Mouse (Mus musculus) G1E (cell line): ENCODE measurements around the gene Glcci1. TPM values are rescaled to one million over a fixed set of nuclear protein-coding genes. Genes with fewer than 3 reads are reported as not detected.

Source experiments
- ATAC-seq: 2 replicates; pipeline ENCODE4 v1.8.0; 2016; ENCODE audit warnings: mild to moderate bottlenecking; ENCODE audit not compliant: insufficient number of reproducible peaks, poor library complexity, low FRiP score, severe bottlenecking; ENCODE audit errors: extremely low read depth
- DNase-seq: peaks from one replicate; pipeline ENCODE4 v3.0.0; 2012; ENCODE audit warnings: low spot score
- H3K27me3 ChIP-seq: 2 replicates; pipeline ENCODE4 v1.6.1; 2012; ENCODE audit warnings: mild to moderate bottlenecking, low read length, inconsistent platforms; ENCODE audit not compliant: insufficient read depth
- H3K36me3 ChIP-seq: replicated peaks from 2 replicates; pipeline ENCODE3; 2012; ENCODE audit warnings: mild to moderate bottlenecking, inconsistent platforms
- H3K4me1 ChIP-seq: 2 replicates; pipeline ENCODE4 v1.6.1; 2012; ENCODE audit warnings: low read depth, low read length, inconsistent platforms, mixed read lengths; ENCODE audit not compliant: insufficient read depth
- H3K4me3 ChIP-seq: 2 replicates; pipeline ENCODE4 v1.5.1; 2012; ENCODE audit warnings: low read depth, mild to moderate bottlenecking, inconsistent platforms, low read length, moderate library complexity, mixed read lengths
- H3K9me3 ChIP-seq: replicated peaks from 2 replicates; pipeline ENCODE4 v1.6.1; 2012; ENCODE audit warnings: inconsistent platforms
- CTCF ChIP-seq: IDR thresholded peaks from 2 replicates; pipeline ENCODE4 v1.5.1; 2012; ENCODE audit warnings: low read depth, low read length, inconsistent platforms, mixed read lengths
- GATA1 ChIP-seq: IDR thresholded peaks from 2 replicates; pipeline ENCODE4 v1.6.1; 2012; ENCODE audit warnings: borderline replicate concordance, low read length, inconsistent platforms, mixed read lengths
- GATA2 ChIP-seq: IDR thresholded peaks from 2 replicates; pipeline ENCODE4 v1.6.1; 2012; ENCODE audit warnings: low read depth, low read length, inconsistent platforms, borderline replicate concordance
- POLR2AphosphoS5 ChIP-seq: IDR thresholded peaks from 2 replicates; pipeline ENCODE4 v1.6.1; 2012; ENCODE audit warnings: low read depth, low read length, inconsistent platforms; ENCODE audit not compliant: insufficient replicate concordance
- TAL1 ChIP-seq: conservative IDR thresholded peaks from 2 replicates; pipeline ENCODE4 v1.6.1; 2012; ENCODE audit warnings: low read depth, low read length, inconsistent platforms, mixed read lengths
- polyA plus RNA-seq: library from polyadenylated mRNA; stranded (reverse); fragments of >175 nt; gene quantifications from 2 replicates; pipeline ENCODE4 v1.2.3, GENCODE M21; 2012
- total RNA-seq, 2 experiments: library from RNA; stranded (forward) in 1 of 2; stranded (reverse) in 1 of 2; fragments of 200-1000 nt in 1 of 2; fragments of >200 nt in 1 of 2; fragmentation: Nextera tagmentation in 1 of 2; gene quantifications; 2 replicates each; pipeline ENCODE4 v1.2.3; 2014 to 2017

Gene Glcci1
- total and polyA plus RNA-seq, 3 experiments = 19.0 to 85.9 (median 37.4) TPM

DNA sequence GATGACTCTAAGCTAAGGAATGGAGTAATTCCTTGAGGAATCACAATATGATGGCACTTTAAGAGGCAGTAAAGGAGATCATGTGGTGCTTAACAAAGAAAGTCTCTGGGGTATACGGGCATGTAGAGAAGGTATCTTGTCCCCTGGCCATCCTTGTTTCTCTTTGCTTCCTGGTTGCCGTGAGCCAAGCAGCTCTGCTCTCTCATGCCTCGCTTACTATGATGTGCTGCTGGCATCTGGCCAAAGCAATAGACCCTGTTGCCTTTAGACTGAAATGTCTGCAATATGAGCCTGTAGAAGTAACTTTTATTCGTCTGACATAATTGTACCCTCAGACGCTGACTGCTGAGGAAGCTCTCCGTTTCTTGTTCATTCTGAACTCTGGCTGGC, 11.5 kb upstream of the Glcci1 start:
- no peak for DNase-seq
- TF ChIP-seq GATA1 = no peak
- no peak for TF ChIP-seq TAL1
- TF ChIP-seq POLR2AphosphoS5 = no peak
- no peak for TF ChIP-seq GATA2
- no peak for TF ChIP-seq CTCF
- no peak for ATAC-seq

DNA sequence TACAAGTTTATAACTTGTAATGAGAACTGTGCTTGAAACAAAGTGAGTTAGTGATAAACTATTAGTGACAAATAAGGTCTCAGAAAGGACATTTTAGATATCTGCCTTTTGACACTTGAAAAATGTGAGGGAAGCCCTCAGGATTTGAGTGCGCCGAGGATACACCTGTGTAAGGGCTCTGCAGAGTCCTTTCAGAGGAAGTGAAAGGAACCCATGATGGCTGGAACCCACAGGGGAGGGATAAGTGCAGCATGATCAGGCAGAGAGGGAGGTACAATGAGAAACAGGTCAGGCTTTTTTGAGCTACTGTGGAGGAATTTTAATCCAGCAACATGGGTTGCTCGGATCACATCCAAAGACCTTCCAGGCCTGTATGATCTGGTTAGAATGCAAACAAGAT, 10.4 kb upstream of the Glcci1 start:
- no peak for TF ChIP-seq GATA2
- TF ChIP-seq CTCF = no peak
- TF ChIP-seq GATA1 = no peak
- TF ChIP-seq TAL1 = no peak
- TF ChIP-seq POLR2AphosphoS5 = no peak
- H3K4me1 ChIP-seq = peaks cover 27% of the 10 kb centered on the region
- no peak for DNase-seq

More for the DNA sequence above, 11.5 kb upstream of the Glcci1 start:
- no peak overlapping the region for H3K4me3 ChIP-seq
- H3K27me3 ChIP-seq = no peaks in the 10 kb centered on the region
- H3K9me3 ChIP-seq = no peaks in the 10 kb centered on the region
- H3K36me3 ChIP-seq = no peaks in the 10 kb centered on the region
- H3K4me1 ChIP-seq = peaks cover 26% of the 10 kb centered on the region

DNA sequence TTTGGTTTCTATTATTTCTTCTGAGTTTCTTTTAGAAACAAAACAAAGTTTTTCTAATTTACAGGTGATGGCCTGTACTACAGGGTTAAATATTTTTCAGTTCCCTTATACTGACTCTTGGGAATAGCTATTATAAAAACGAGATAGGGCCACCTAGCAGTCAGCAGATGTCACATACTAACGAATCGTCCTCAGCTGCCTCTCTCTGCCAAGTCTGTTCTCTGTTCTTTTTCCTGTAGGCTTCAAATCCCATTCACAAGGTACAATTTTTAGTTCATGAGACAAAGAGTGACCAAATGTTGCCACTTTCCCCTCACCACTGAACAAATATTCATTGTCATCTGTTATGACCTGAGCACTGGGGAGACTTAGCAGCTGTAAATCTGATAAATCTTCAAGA, 5.4 kb upstream of the Glcci1 start:
- no peaks in the 10 kb centered on the region for H3K9me3 ChIP-seq
- no peak for TF ChIP-seq POLR2AphosphoS5
- TF ChIP-seq GATA2 = no peak
- no peak for TF ChIP-seq GATA1
- H3K4me1 ChIP-seq = peaks cover 50% of the 10 kb centered on the region
- H3K4me3 ChIP-seq = no peak overlapping the region
- DNase-seq (no peak), ATAC-seq (no peak)
- H3K36me3 ChIP-seq = no peaks in the 10 kb centered on the region
- H3K27me3 ChIP-seq = no peaks in the 10 kb centered on the region

More for the DNA sequence above, 10.4 kb upstream of the Glcci1 start:
- no peak for ATAC-seq
- Histone ChIP-seq H3K4me3 (no peak overlapping the region), H3K27me3 (no peaks in the 10 kb centered on the region), H3K36me3 (no peaks in the 10 kb centered on the region), H3K9me3 (no peaks in the 10 kb centered on the region)

DNA sequence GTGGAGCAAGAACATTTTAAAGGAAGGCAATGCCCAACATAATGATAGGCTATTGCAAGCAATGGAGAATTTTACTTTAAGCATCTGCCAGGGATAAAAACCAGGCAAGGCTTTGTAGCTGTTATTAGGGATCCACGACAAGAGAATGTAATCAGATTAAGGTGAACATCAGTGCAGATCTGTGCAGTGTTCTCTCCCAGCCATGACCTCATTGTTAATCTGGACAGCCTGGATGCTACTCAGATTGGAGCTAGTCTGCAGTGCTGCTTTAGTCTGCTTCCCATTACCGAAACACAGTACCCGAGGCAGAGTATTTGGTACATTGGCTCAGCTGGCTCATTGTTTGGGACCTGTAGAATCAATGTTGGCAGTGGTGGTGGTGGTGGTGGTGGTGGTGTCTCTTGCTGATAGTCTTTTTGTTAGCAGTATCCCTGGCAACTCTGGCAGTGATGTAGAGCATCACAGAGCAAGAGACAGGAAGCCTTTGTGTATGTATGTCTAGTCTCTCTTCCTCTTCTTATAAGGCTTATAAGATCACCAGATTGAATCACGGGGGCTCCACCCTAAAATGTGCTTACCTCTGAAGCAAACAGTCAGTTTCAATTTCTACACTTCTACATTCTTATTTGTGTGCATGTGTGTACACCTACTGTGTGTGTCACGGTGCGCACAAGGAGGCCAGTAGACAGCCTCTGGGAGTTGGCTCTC, 4.7 kb upstream of the Glcci1 start:
- peaks cover 50% of the 10 kb centered on the region for H3K4me1 ChIP-seq
- no peak overlapping the region for H3K4me3 ChIP-seq
- no peaks in the 10 kb centered on the region for H3K9me3 ChIP-seq
- no peak for ATAC-seq
- TF ChIP-seq TAL1 (no peak), GATA2 (no peak), POLR2AphosphoS5 (no peak), CTCF (no peak), GATA1 (no peak)
- DNase-seq = no peak
- H3K27me3 ChIP-seq = no peaks in the 10 kb centered on the region
- H3K36me3 ChIP-seq = no peaks in the 10 kb centered on the region

DNA sequence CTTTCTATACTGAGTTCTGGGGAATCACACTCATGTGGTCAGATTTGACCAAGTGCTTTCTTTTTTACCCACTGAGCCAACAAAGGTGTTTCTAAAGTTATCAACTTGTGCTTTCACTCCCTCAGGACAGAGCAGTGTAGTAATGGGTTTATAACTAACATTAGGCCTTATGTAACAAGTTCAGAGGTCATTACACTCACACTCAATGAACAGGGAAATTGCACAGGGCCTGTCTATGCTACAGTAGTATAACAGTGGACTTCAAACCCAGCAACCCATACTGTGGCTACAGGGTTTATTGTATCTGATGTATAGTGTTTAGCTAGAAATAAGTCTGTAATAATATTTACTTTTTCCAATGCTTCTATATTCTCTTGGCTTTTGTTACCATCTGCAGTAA, 2.8 kb upstream of the Glcci1 start:
- no peak overlapping the region for H3K4me3 ChIP-seq
- ATAC-seq = no peak
- H3K27me3 ChIP-seq = no peaks in the 10 kb centered on the region

DNA sequence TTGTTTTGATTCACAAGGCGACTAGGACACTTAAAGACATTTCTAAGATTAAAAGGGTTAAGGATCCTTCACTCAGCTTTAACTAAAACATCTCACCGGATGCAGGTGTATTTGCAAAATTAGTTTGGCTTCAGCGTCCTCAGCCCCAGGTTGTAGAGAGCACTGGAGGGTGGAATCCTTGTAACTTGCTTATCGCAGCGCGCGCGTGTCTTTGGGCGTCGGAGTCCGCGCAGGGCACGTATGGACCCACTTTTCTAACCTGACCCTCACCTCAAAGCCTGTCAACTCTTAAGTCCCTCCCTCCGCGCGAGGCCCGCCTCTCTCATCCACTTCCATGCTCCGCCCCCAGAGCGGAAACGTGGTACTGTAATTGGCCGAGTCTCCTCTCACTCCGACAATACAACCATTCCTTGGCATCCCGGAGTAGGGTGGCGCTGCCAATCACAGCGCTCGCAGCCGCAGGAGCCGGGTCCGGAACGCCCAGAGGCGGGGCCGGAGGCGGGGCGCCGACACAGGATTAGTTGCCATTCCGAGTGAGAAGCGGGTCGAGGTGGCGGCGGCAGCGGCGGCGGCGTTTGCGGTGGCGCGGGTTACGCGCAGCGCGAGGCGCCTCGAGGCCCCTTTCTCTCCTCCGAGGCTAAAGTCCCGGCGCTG, 390 bp upstream of the Glcci1 start:
- ATAC-seq (peak; percentile 99), DNase-seq (peak; percentile 99)
- TF ChIP-seq TAL1 (no peak), CTCF (no peak), GATA1 (no peak)
- Histone ChIP-seq H3K4me1 (peaks cover 35% of the 10 kb centered on the region), H3K36me3 (peaks cover 11% of the 10 kb centered on the region), H3K4me3 (peak overlapping the region; percentile 90), H3K9me3 (no peaks in the 10 kb centered on the region), H3K27me3 (no peaks in the 10 kb centered on the region)

More for the DNA sequence above, 2.8 kb upstream of the Glcci1 start:
- Histone ChIP-seq H3K36me3 (peaks cover 3% of the 10 kb centered on the region), H3K4me1 (peaks cover 39% of the 10 kb centered on the region), H3K9me3 (no peaks in the 10 kb centered on the region)
- no peak for TF ChIP-seq CTCF
- no peak for DNase-seq
